Mouse (Mus musculus): ENCODE results near the gene Hdc. TPM values are rescaled to one million over a fixed set of nuclear protein-coding genes. Genes with fewer than 3 reads are reported as not detected.
A peak's percentile ranks its signal among the peaks of the same experiment; 100 is the strongest.
"Not testable (repeated sequence)": the region's sequence is repeated elsewhere in the genome, so short reads cannot be mapped to it uniquely, and the experiment has no call there.

The Hdc gene
- total RNA-seq, 2 experiments from 2014 or later, result 1.9 to 2.0 TPM

- no peak for TF ChIP-seq CTCF (IDR thresholded peaks at IDR 0.05)
- Histone ChIP-seq H3K27ac (no peak overlapping the region), H3K4me3 (no peak overlapping the region)
- intact Hi-C loops (cut with DNase I), result no loop called here
- DNase-seq (ENCODE audit: extremely low spot score in 1 of 2, low spot score in 2 of 2), result no peak
These were observed 4.0 kb upstream of the Hdc start for GRCm38 (mm10) chr2:126623138-126623537.

- Histone ChIP-seq H3K4me3 (no peak overlapping the region), H3K27ac (no peak overlapping the region)
- intact Hi-C loops (cut with DNase I), result no loop called here
- TF ChIP-seq CTCF (IDR thresholded peaks at IDR 0.05), result no peak
- DNase-seq (ENCODE audit: extremely low spot score in 1 of 2, low spot score in 2 of 2), result no peak
These were observed 3.4 kb upstream of the Hdc start for GRCm38 (mm10) chr2:126622455-126622854.

- intact Hi-C loops (cut with DNase I), result no loop called here
- no peak overlapping the region for H3K27ac ChIP-seq
- no peak overlapping the region for H3K4me3 ChIP-seq
- TF ChIP-seq CTCF (IDR thresholded peaks at IDR 0.05), result no peak
- DNase-seq (ENCODE audit: extremely low spot score in 1 of 2, low spot score in 2 of 2), result no peak
These were observed 474 bp downstream of the Hdc start for GRCm38 (mm10) chr2:126618470-126619179.

- intact Hi-C loops (cut with DNase I), result no loop called here
- no peak for TF ChIP-seq CTCF (IDR thresholded peaks at IDR 0.05)
These were observed 3.7 kb downstream of the Hdc start for GRCm38 (mm10) chr2:126615355-126615754.

GRCm38 (mm10) chr2:126609600-126609999 is 9.5 kb downstream of the Hdc start:
- H3K4me3 ChIP-seq; DNase-seq (ENCODE audit: extremely low spot score in 1 of 2, low spot score in 2 of 2); intact Hi-C loops (cut with DNase I); H3K27ac ChIP-seq: not testable (repeated sequence)

More at GRCm38 (mm10) chr2:126615355-126615754, 3.7 kb downstream of the Hdc start:
- Histone ChIP-seq H3K27ac (no peak overlapping the region), H3K4me3 (no peak overlapping the region)
- DNase-seq (ENCODE audit: extremely low spot score in 1 of 2, low spot score in 2 of 2), result no peak

GRCm38 (mm10) chr2:126607553-126608203 is 11.4 kb downstream of the Hdc start:
- TF ChIP-seq CTCF (IDR thresholded peaks at IDR 0.05), result no peak
- no peak for DNase-seq (ENCODE audit: extremely low spot score in 1 of 2, low spot score in 2 of 2)
- Histone ChIP-seq H3K4me3 (no peak overlapping the region), H3K27ac (no peak overlapping the region)
- intact Hi-C loops (cut with DNase I), result no loop called here

GRCm38 (mm10) chr2:126606688-126607062 is 12.4 kb downstream of the Hdc start:
- intact Hi-C loops (cut with DNase I), result no loop called here
- no peak overlapping the region for H3K4me3 ChIP-seq
- DNase-seq (ENCODE audit: extremely low spot score in 1 of 2, low spot score in 2 of 2), result no peak
- H3K27ac ChIP-seq, result no peak overlapping the region
- TF ChIP-seq CTCF (IDR thresholded peaks at IDR 0.05), result no peak

- intact Hi-C loops (cut with DNase I), result no loop called here
- Histone ChIP-seq H3K27ac (no peak overlapping the region), H3K4me3 (no peak overlapping the region)
- no peak for DNase-seq (ENCODE audit: extremely low spot score in 1 of 2, low spot score in 2 of 2)
- no peak for TF ChIP-seq CTCF (IDR thresholded peaks at IDR 0.05)
These were observed 12.9 kb downstream of the Hdc start for GRCm38 (mm10) chr2:126606061-126606687.

GRCm38 (mm10) chr2:126601918-126602600 is 17.0 kb downstream of the Hdc start:
- intact Hi-C loops (cut with DNase I), result no loop called here
- no peak overlapping the region for H3K27ac ChIP-seq
- DNase-seq (ENCODE audit: extremely low spot score in 1 of 2, low spot score in 2 of 2), result no peak
- no peak for TF ChIP-seq CTCF (IDR thresholded peaks at IDR 0.05)
- H3K4me3 ChIP-seq, result no peak overlapping the region

- Histone ChIP-seq H3K27ac (no peak overlapping the region), H3K4me3 (no peak overlapping the region)
- intact Hi-C loops (cut with DNase I), result no loop called here
- no peak for DNase-seq (ENCODE audit: extremely low spot score in 1 of 2, low spot score in 2 of 2)
- no peak for TF ChIP-seq CTCF (IDR thresholded peaks at IDR 0.05)
These were observed 18.6 kb downstream of the Hdc start for GRCm38 (mm10) chr2:126600533-126600932.

- no peak for DNase-seq (ENCODE audit: extremely low spot score in 1 of 2, low spot score in 2 of 2)
- no peak overlapping the region for H3K4me3 ChIP-seq
- peak; percentile 40 for TF ChIP-seq CTCF (IDR thresholded peaks at IDR 0.05)
- intact Hi-C loops (cut with DNase I), result loop anchor here (2.0 to 10.0 kb wide), 2 partner anchors 64 to 176 kb away; no protein-coding TSS in a partner anchor
- H3K27ac ChIP-seq, result no peak overlapping the region
These were observed 20.1 kb downstream of the Hdc start for GRCm38 (mm10) chr2:126599005-126599404.

GRCm38 (mm10) chr2:126598359-126598758 is 20.7 kb downstream of the Hdc start:
- H3K4me3 ChIP-seq, result no peak overlapping the region
- no peak for TF ChIP-seq CTCF (IDR thresholded peaks at IDR 0.05)
- DNase-seq (ENCODE audit: extremely low spot score in 1 of 2, low spot score in 2 of 2), result no peak
- H3K27ac ChIP-seq, result no peak overlapping the region
- intact Hi-C loops (cut with DNase I), result loop anchor here (2.0 to 10.0 kb wide), 2 partner anchors 64 to 176 kb away; no protein-coding TSS in a partner anchor
